Mouse (Mus musculus): ENCODE measurements around the gene Cdk14.

Cdk14 gene

GRCm38 (mm10) chr5:5419992-5420455 lies at the start of gene Cdk14:
Cdk14 (minus strand) TSS chr5:5420312.
- in situ Hi-C loops (cut with MboI, MseI), result no loop called here

- in situ Hi-C loops (cut with MboI, MseI), result loop anchor here in 1 of 2 experiments (10.0 kb wide), 1 partner anchor 630 kb away; no protein-coding TSS in a partner anchor
These were observed 45.1 kb upstream of the Cdk14 start for GRCm38 (mm10) chr5:5465256-5465655.

- in situ Hi-C loops (cut with MboI, MseI), result no loop called here
These were observed 11.8 kb upstream of the Cdk14 start for GRCm38 (mm10) chr5:5431746-5432438.

GRCm38 (mm10) chr5:5423723-5424171 lies 3.6 kb upstream of the Cdk14 start:
- in situ Hi-C loops (cut with MboI, MseI), result no loop called here

- in situ Hi-C loops (cut with MboI, MseI), result no loop called here
These were observed 3.0 kb upstream of the Cdk14 start for GRCm38 (mm10) chr5:5423081-5423480.

GRCm38 (mm10) chr5:5421439-5421838 lies 1.3 kb upstream of the Cdk14 start:
- in situ Hi-C loops (cut with MboI, MseI), result no loop called here

GRCm38 (mm10) chr5:5419253-5419652 lies 859 bp downstream of the Cdk14 start:
- in situ Hi-C loops (cut with MboI, MseI), result no loop called here

GRCm38 (mm10) chr5:5414835-5415234 lies 5.3 kb downstream of the Cdk14 start:
- in situ Hi-C loops (cut with MboI, MseI), result no loop called here

- in situ Hi-C loops (cut with MboI, MseI), result no loop called here
These were observed 8.2 kb downstream of the Cdk14 start for GRCm38 (mm10) chr5:5411886-5412285.

GRCm38 (mm10) chr5:5401986-5402385 lies 18.1 kb downstream of the Cdk14 start:
- in situ Hi-C loops (cut with MboI, MseI), result no loop called here

GRCm38 (mm10) chr5:5392786-5393185 lies 27.3 kb downstream of the Cdk14 start:
- in situ Hi-C loops (cut with MboI, MseI), result no loop called here

GRCm38 (mm10) chr5:5380731-5381718 lies 39.1 kb downstream of the Cdk14 start:
- in situ Hi-C loops (cut with MboI, MseI), result no loop called here

GRCm38 (mm10) chr5:5379870-5380730 lies 40.0 kb downstream of the Cdk14 start:
- in situ Hi-C loops (cut with MboI, MseI), result no loop called here

GRCm38 (mm10) chr5:5379501-5379869 lies 40.6 kb downstream of the Cdk14 start:
- in situ Hi-C loops (cut with MboI, MseI), result no loop called here

- in situ Hi-C loops (cut with MboI, MseI), result no loop called here
These were observed 45.7 kb downstream of the Cdk14 start for GRCm38 (mm10) chr5:5374393-5374792.

GRCm38 (mm10) chr5:5373541-5373940 lies 46.6 kb downstream of the Cdk14 start:
- in situ Hi-C loops (cut with MboI, MseI), result no loop called here

- in situ Hi-C loops (cut with MboI, MseI), result no loop called here
These were observed 47.2 kb downstream of the Cdk14 start for GRCm38 (mm10) chr5:5372936-5373335.

GRCm38 (mm10) chr5:5372354-5372753 lies 47.8 kb downstream of the Cdk14 start:
- in situ Hi-C loops (cut with MboI, MseI), result no loop called here

GRCm38 (mm10) chr5:5370322-5371082 lies 49.6 kb downstream of the Cdk14 start:
- in situ Hi-C loops (cut with MboI, MseI), result no loop called here

- in situ Hi-C loops (cut with MboI, MseI), result no loop called here
These were observed 51.5 kb downstream of the Cdk14 start for GRCm38 (mm10) chr5:5368389-5369164.
